Mouse (Mus musculus): ENCODE measurements around the gene Mcts2. TPM values are rescaled to one million over a fixed set of nuclear protein-coding genes. Genes with fewer than 3 reads are reported as not detected.

Mcts2 gene
- polyA plus RNA-seq, 1 experiment from 2014 or later: 43.8 TPM

DNA sequence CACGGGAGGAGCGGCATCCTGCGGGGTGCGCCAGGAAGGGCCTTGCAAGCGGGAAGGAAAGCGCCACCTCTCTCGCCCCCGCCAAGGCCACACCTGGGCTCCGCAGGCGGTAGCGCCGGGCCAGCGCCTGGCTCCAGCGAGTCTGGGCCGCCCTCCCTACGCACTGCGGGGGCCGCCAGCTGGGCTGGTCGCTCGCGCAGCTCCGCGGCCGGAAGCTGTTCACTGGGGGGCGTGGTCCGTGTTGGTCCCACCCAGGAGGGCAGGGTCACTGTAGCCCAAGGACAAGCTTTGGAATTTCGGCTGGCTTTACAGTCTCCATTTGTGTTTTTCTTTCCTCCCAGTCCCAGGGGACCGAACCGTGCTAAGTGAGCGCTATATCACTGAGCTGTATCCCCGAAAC lies 20.8 kb downstream of the Mcts2 start:
- peak overlapping the region; percentile 29 for H3K4me3 ChIP-seq (ENCODE audit: low read depth, low read length)
- peak overlapping the region; percentile 59 for H3K9ac ChIP-seq (replicated peaks; ENCODE audit: low read depth, low read length)
- 4% methylated on average over 25 of the region's 31 CpGs for WGBS

GRCm38 (mm10) chr2:152709066-152709465 lies 22.2 kb downstream of the Mcts2 start:
- no peak for ATAC-seq (ENCODE audit: low read depth)
- Histone ChIP-seq H3K4me2 (ENCODE audit: low read depth, low read length) (no peak overlapping the region), H3K27ac (ENCODE audit: low read depth, low read length) (no peak overlapping the region), H3K9me3 (ENCODE audit: control insufficient read depth, low read length) (no peaks in the 10 kb centered on the region), H3K4me1 (ENCODE audit: control insufficient read depth, insufficient read depth, low read length) (peaks cover 11% of the 10 kb centered on the region; the same call in 1 of the 2 replicates), H3K27me3 (ENCODE audit: control insufficient read depth, insufficient read depth, low read length) (no peaks in the 10 kb centered on the region), H3K4me3 (ENCODE audit: low read depth, low read length) (no peak overlapping the region), H3K36me3 (ENCODE audit: control insufficient read depth, insufficient read depth, low read length) (peaks cover 20% of the 10 kb centered on the region), H3K9ac (replicated peaks; ENCODE audit: low read depth, low read length) (no peak overlapping the region)
- 90% methylated on average over 5 of the region's 5 CpGs for WGBS

More for the DNA sequence above, 20.8 kb downstream of the Mcts2 start:
- Histone ChIP-seq H3K27ac (ENCODE audit: low read depth, low read length) (peak overlapping the region; percentile 76), H3K4me2 (ENCODE audit: low read depth, low read length) (peak overlapping the region; percentile 42), H3K27me3 (ENCODE audit: control insufficient read depth, insufficient read depth, low read length) (no peaks in the 10 kb centered on the region), H3K4me1 (ENCODE audit: control insufficient read depth, insufficient read depth, low read length) (peaks cover 11% of the 10 kb centered on the region; the same call in 1 of the 2 replicates), H3K9me3 (ENCODE audit: control insufficient read depth, low read length) (no peaks in the 10 kb centered on the region), H3K36me3 (ENCODE audit: control insufficient read depth, insufficient read depth, low read length) (peaks cover 32% of the 10 kb centered on the region)
- ATAC-seq (ENCODE audit: low read depth): peak; percentile 90

DNA sequence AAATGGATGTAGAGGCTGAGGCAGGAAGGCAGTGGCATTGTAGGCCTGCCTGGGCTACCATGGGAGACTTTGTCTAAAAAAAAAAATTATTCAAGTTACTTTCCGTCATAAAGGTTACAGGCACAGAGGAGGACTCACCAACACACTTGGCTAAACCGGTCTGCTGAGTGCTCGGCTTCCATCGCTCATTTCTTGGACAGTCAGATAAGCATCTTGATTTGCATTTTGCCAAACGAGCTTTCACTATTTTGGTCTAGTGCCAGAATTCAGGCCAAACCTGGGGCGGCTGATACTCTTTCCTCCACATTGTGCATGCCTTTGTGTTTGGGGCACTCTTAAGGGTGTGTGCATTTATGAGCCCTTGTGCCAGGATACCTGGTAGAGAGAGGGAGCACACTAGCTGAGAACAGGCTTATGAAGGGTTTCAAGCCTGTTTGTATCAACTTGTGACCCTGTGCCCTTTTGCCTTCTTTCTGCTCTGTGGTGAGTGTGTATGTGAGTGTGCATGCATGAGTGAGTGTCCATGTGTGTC lies 29.5 kb downstream of the Mcts2 start:
- 63% methylated on average over 6 of the region's 6 CpGs for WGBS
- ATAC-seq (ENCODE audit: low read depth): no peak
- H3K27ac ChIP-seq (ENCODE audit: low read depth, low read length): no peak overlapping the region

DNA sequence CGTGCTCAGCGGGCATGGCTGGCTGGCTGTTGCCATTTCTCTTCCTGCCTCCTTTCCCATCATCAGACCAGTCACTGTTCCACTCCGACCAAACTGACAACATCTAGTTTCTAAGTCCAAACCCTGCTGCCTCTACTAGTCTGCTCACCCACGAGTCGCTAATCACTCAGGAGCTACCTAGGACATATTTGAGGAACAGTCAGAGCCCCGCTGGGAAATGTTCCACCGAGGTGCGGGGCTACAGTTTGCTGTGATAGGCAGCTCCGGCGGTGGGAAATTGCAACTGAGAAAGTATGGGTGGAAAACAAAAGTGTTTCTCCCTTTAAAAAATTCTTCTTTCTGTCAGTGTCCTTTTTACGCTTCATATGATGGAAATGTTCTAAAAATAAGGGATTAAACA lies 30.8 kb downstream of the Mcts2 start:
- no peak for ATAC-seq (ENCODE audit: low read depth)
- H3K9me3 ChIP-seq (ENCODE audit: control insufficient read depth, low read length): no peaks in the 10 kb centered on the region
- H3K27me3 ChIP-seq (ENCODE audit: control insufficient read depth, insufficient read depth, low read length): no peaks in the 10 kb centered on the region
- H3K27ac ChIP-seq (ENCODE audit: low read depth, low read length): peak overlapping the region; percentile 62
- H3K4me2 ChIP-seq (ENCODE audit: low read depth, low read length): no peak overlapping the region
- no peak overlapping the region for H3K4me3 ChIP-seq (ENCODE audit: low read depth, low read length)
- H3K9ac ChIP-seq (replicated peaks; ENCODE audit: low read depth, low read length): no peak overlapping the region
- no peaks in the 10 kb centered on the region for H3K36me3 ChIP-seq (ENCODE audit: control insufficient read depth, insufficient read depth, low read length)
- no peaks in the 10 kb centered on the region for H3K4me1 ChIP-seq (ENCODE audit: control insufficient read depth, insufficient read depth, low read length)
- WGBS: 27% methylated on average over 11 of the region's 11 CpGs

More for the DNA sequence above, 29.5 kb downstream of the Mcts2 start:
- Histone ChIP-seq H3K27me3 (ENCODE audit: control insufficient read depth, insufficient read depth, low read length) (no peaks in the 10 kb centered on the region), H3K9me3 (ENCODE audit: control insufficient read depth, low read length) (no peaks in the 10 kb centered on the region), H3K4me2 (ENCODE audit: low read depth, low read length) (no peak overlapping the region), H3K36me3 (ENCODE audit: control insufficient read depth, insufficient read depth, low read length) (no peaks in the 10 kb centered on the region), H3K4me1 (ENCODE audit: control insufficient read depth, insufficient read depth, low read length) (no peaks in the 10 kb centered on the region), H3K4me3 (ENCODE audit: low read depth, low read length) (no peak overlapping the region), H3K9ac (replicated peaks; ENCODE audit: low read depth, low read length) (no peak overlapping the region)

- no peak overlapping the region for H3K4me3 ChIP-seq (ENCODE audit: low read depth, low read length)
- H3K27ac ChIP-seq (ENCODE audit: low read depth, low read length): no peak overlapping the region; the same call in 1 of the 2 replicates
- H3K4me1 ChIP-seq (ENCODE audit: control insufficient read depth, insufficient read depth, low read length): no peaks in the 10 kb centered on the region
- H3K27me3 ChIP-seq (ENCODE audit: control insufficient read depth, insufficient read depth, low read length): no peaks in the 10 kb centered on the region
- no peaks in the 10 kb centered on the region for H3K36me3 ChIP-seq (ENCODE audit: control insufficient read depth, insufficient read depth, low read length)
- peak; percentile 89 for ATAC-seq (ENCODE audit: low read depth)
- no peaks in the 10 kb centered on the region for H3K9me3 ChIP-seq (ENCODE audit: control insufficient read depth, low read length)
- WGBS: 6% methylated on average over 6 of the region's 6 CpGs
- no peak overlapping the region for H3K9ac ChIP-seq (replicated peaks; ENCODE audit: low read depth, low read length)
- H3K4me2 ChIP-seq (ENCODE audit: low read depth, low read length): no peak overlapping the region; the same call in 1 of the 2 replicates
Observed at GRCm38 (mm10) chr2:152718076-152718475, 31.2 kb downstream of the Mcts2 start.

- Histone ChIP-seq H3K4me2 (ENCODE audit: low read depth, low read length) (peak overlapping the region; percentile 41), H3K27ac (ENCODE audit: low read depth, low read length) (no peak overlapping the region), H3K27me3 (ENCODE audit: control insufficient read depth, insufficient read depth, low read length) (no peaks in the 10 kb centered on the region), H3K4me3 (ENCODE audit: low read depth, low read length) (peak overlapping the region; percentile 7; the same call in 1 of the 2 replicates), H3K9ac (replicated peaks; ENCODE audit: low read depth, low read length) (peak overlapping the region; percentile 18; the same call in 1 of the 2 replicates), H3K9me3 (ENCODE audit: control insufficient read depth, low read length) (no peaks in the 10 kb centered on the region), H3K4me1 (ENCODE audit: control insufficient read depth, insufficient read depth, low read length) (peaks cover 5% of the 10 kb centered on the region; the same call in 1 of the 2 replicates), H3K36me3 (ENCODE audit: control insufficient read depth, insufficient read depth, low read length) (no peaks in the 10 kb centered on the region)
- 3% methylated on average over 37 of the region's 37 CpGs for WGBS
- peak; percentile 67 for ATAC-seq (ENCODE audit: low read depth)
Observed at GRCm38 (mm10) chr2:152723651-152724331, 37.0 kb downstream of the Mcts2 start.

GRCm38 (mm10) chr2:152724332-152724723 lies 37.5 kb downstream of the Mcts2 start:
- H3K36me3 ChIP-seq (ENCODE audit: control insufficient read depth, insufficient read depth, low read length): no peaks in the 10 kb centered on the region
- peaks cover 8% of the 10 kb centered on the region; the same call in 1 of the 2 replicates for H3K4me1 ChIP-seq (ENCODE audit: control insufficient read depth, insufficient read depth, low read length)
- H3K9me3 ChIP-seq (ENCODE audit: control insufficient read depth, low read length): no peaks in the 10 kb centered on the region
- ATAC-seq (ENCODE audit: low read depth): no peak
- H3K4me3 ChIP-seq (ENCODE audit: low read depth, low read length): no peak overlapping the region
- no peak overlapping the region for H3K9ac ChIP-seq (replicated peaks; ENCODE audit: low read depth, low read length)
- H3K27me3 ChIP-seq (ENCODE audit: control insufficient read depth, insufficient read depth, low read length): no peaks in the 10 kb centered on the region
- H3K27ac ChIP-seq (ENCODE audit: low read depth, low read length): no peak overlapping the region
- peak overlapping the region; percentile 41 for H3K4me2 ChIP-seq (ENCODE audit: low read depth, low read length)
- 71% methylated on average over 3 of the region's 3 CpGs for WGBS

DNA sequence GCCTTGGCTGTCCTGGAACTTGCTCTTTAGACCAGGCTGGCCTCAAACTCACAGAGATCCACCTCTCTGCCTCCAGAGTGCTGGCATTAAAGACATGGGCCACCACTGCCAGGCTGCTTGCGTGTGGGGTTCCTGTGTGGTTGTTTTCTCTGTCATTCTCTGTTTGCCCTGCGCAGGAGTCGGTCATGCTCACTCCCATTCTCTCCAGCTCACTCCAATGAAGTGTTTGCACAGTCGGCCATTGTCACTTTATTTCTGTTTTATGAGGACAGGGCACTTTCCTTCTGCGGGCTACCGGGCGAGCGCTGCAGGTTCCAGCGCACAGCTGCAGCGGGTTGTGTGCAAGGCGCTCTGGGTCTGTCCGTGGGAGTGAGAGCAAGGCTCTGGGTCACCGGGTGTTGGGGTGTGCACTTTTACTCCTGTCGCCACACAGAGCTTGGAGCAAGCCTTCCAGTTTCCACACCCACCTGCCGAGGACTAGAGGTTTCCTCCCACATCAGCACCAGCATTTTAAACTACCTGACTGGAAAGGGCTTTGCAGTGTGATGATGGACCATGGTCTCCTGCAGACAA lies 38.4 kb downstream of the Mcts2 start:
- Histone ChIP-seq H3K4me1 (ENCODE audit: control insufficient read depth, insufficient read depth, low read length) (peaks cover 8% of the 10 kb centered on the region; the same call in 1 of the 2 replicates), H3K27ac (ENCODE audit: low read depth, low read length) (no peak overlapping the region), H3K36me3 (ENCODE audit: control insufficient read depth, insufficient read depth, low read length) (no peaks in the 10 kb centered on the region), H3K9me3 (ENCODE audit: control insufficient read depth, low read length) (no peaks in the 10 kb centered on the region), H3K27me3 (ENCODE audit: control insufficient read depth, insufficient read depth, low read length) (no peaks in the 10 kb centered on the region), H3K9ac (replicated peaks; ENCODE audit: low read depth, low read length) (no peak overlapping the region), H3K4me2 (ENCODE audit: low read depth, low read length) (no peak overlapping the region), H3K4me3 (ENCODE audit: low read depth, low read length) (no peak overlapping the region)
- ATAC-seq (ENCODE audit: low read depth): no peak
- WGBS: 21% methylated on average over 15 of the region's 15 CpGs

DNA sequence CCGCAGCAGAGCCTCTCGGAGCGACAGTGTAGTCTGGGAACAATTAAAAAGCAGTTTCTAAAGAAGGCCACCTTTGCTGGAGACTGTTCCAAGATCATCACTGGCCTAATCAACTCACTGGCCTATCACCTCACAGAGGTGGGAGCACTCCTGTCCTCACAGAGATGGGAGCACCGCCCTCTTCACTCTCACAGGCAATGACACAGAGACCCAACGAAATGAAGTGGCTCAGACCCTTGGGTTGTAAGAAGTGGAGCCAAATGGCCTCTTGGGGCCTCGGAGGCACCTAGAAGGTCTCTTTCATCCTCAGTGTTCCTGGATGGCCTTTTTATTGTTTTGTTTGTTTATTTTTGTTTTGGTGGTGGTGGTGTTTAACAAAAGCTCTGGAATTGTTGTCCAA lies 39.4 kb downstream of the Mcts2 start:
- H3K4me2 ChIP-seq (ENCODE audit: low read depth, low read length): no peak overlapping the region
- WGBS: 82% methylated on average over 6 of the region's 6 CpGs

More for the DNA sequence above, 39.4 kb downstream of the Mcts2 start:
- no peaks in the 10 kb centered on the region for H3K36me3 ChIP-seq (ENCODE audit: control insufficient read depth, insufficient read depth, low read length)
- H3K27ac ChIP-seq (ENCODE audit: low read depth, low read length): no peak overlapping the region
- no peak for ATAC-seq (ENCODE audit: low read depth)
- no peak overlapping the region for H3K9ac ChIP-seq (replicated peaks; ENCODE audit: low read depth, low read length)
- peaks cover 8% of the 10 kb centered on the region; the same call in 1 of the 2 replicates for H3K4me1 ChIP-seq (ENCODE audit: control insufficient read depth, insufficient read depth, low read length)
- no peak overlapping the region for H3K4me3 ChIP-seq (ENCODE audit: low read depth, low read length)
- no peaks in the 10 kb centered on the region for H3K27me3 ChIP-seq (ENCODE audit: control insufficient read depth, insufficient read depth, low read length)
- H3K9me3 ChIP-seq (ENCODE audit: control insufficient read depth, low read length): no peaks in the 10 kb centered on the region

All from neural tube, embryonic 14.5 days (tissue).